Mouse (Mus musculus) brain, embryonic 14.5 days (tissue): Measurements from ENCODE around the gene Stxbp3.

Experiments used
- CTCF ChIP-seq: fragments of 200-500 bp; IDR thresholded peaks from 2 replicates; pipeline ENCODE4 v1.5.1; 2012; ENCODE audit warnings: inconsistent platforms, mild to moderate bottlenecking, moderate library complexity, borderline replicate concordance; ENCODE audit not compliant: insufficient read depth, insufficient read length; ENCODE audit errors: extremely low read depth
- POLR2A ChIP-seq: fragments of 200-500 bp; IDR thresholded peaks from 2 replicates; pipeline ENCODE4 v1.6.1; 2012; ENCODE audit warnings: mild to moderate bottlenecking, inconsistent platforms, borderline replicate concordance; ENCODE audit not compliant: poor library complexity, insufficient read depth, insufficient read length, severe bottlenecking; ENCODE audit errors: extremely low read depth

GRCm38 (mm10) chr3:108840716-108841054 is 359 bp upstream of the Stxbp3 start:
- TF ChIP-seq CTCF (no peak), POLR2A (no peak)
